Mouse (Mus musculus): Measurements from ENCODE around the gene Mapt. TPM values are rescaled to one million over a fixed set of nuclear protein-coding genes. Genes with fewer than 3 reads are reported as not detected.

Mapt gene
- total RNA-seq, 2 experiments from 2014 or later = 50.9 to 69.5 TPM

Small RNAs within 50 kb of the gene (microRNA-seq; reads per million reads assigned to microRNA genes)
- gene Gm47310 = not detected

Other genes starting within 250 kb of the Mapt start
- gene Crhr1, start 98.5 kb upstream of the Mapt start, total RNA-seq (2021) = not detected
- gene Sppl2c, start 45.1 kb upstream of the Mapt start, total RNA-seq (2021) = not detected
- 10 to 100 TPM; 40.9 to 46.3 TPM for gene Kansl1, start 237.5 kb downstream of the Mapt start, total RNA-seq (2021)

Measured in adrenal gland, postnatal 10 days (tissue).